Mouse (Mus musculus) heart, postnatal 0 days (tissue): ENCODE measurements around the gene Sipa1l3. TPM values are rescaled to one million over a fixed set of nuclear protein-coding genes. Genes with fewer than 3 reads are reported as not detected.
A peak's percentile ranks its signal among the peaks of the same experiment; 100 is the strongest.

Experiments used
- ATAC-seq: fragments of 200-750 bp; cut with Nextera tagmentation; 2 replicates; pipeline ENCODE4 v1.8.0; 2017; ENCODE audit warnings: low read depth, moderate number of reproducible peaks, moderate library complexity; ENCODE audit not compliant: insufficient read depth
- DNase-seq: peaks from one replicate; pipeline ENCODE4 v3.0.0-alpha.2; 2016; ENCODE audit warnings: low spot score
- H3K27ac ChIP-seq: fragments of 300-500 bp; sonication (generic); 2 replicates; pipeline ENCODE4 v1.5.1; 2014; ENCODE audit warnings: low read depth, mild to moderate bottlenecking
- H3K27me3 ChIP-seq: fragments of 300-500 bp; sonication (generic); 2 replicates; pipeline ENCODE4 v1.6.1; 2014; ENCODE audit warnings: low read length, mixed read lengths; ENCODE audit not compliant: control insufficient read depth, insufficient read depth
- H3K36me3 ChIP-seq: fragments of 300-500 bp; sonication (generic); replicated peaks from 2 replicates; pipeline ENCODE4 v1.6.1; 2014; ENCODE audit warnings: low read length, mixed read lengths; ENCODE audit not compliant: control insufficient read depth, insufficient read depth
- H3K4me1 ChIP-seq: fragments of 300-500 bp; sonication (generic); 2 replicates; pipeline ENCODE4 v1.6.1; 2014; ENCODE audit warnings: antibody characterized with exemption; ENCODE audit not compliant: control insufficient read depth, insufficient read depth
- H3K4me2 ChIP-seq: fragments of 300-500 bp; sonication (generic); 2 replicates; pipeline ENCODE4 v1.6.1; 2014; ENCODE audit warnings: low read depth, mild to moderate bottlenecking, low read length, moderate library complexity
- H3K4me3 ChIP-seq: fragments of 300-500 bp; sonication (generic); 2 replicates; pipeline ENCODE4 v1.5.1; 2014; ENCODE audit warnings: low read depth, low read length
- H3K9ac ChIP-seq: fragments of 300-500 bp; sonication (generic); replicated peaks from 2 replicates; pipeline ENCODE4 v1.6.1; 2014; ENCODE audit warnings: low read depth, low read length, mixed read lengths
- H3K9me3 ChIP-seq: fragments of 300-500 bp; sonication (generic); replicated peaks from 2 replicates; pipeline ENCODE4 v1.6.1; 2016; ENCODE audit warnings: low read length; ENCODE audit not compliant: control insufficient read depth
- CTCF ChIP-seq: IDR thresholded peaks from 2 replicates; pipeline ENCODE4 v1.5.1; 2016; ENCODE audit warnings: antibody characterized with exemption, control low read depth, low read depth
- EP300 ChIP-seq: IDR thresholded peaks from 2 replicates; pipeline ENCODE4 v1.6.1; 2016; ENCODE audit warnings: antibody characterized with exemption, low read depth
- WGBS: fragments of 180-500 bp; shearing (Covaris S2); extraction: QIAGEN DNeasy Blood & Tissue Kit; methylation state at CpG from one replicate; pipeline ENCODE4 v1.1.7; 2014; 5-methylcytosine and 5-hydroxymethylcytosine counted together
- polyA plus RNA-seq: library from polyadenylated mRNA; unstranded; fragments of >200 nt; fragmentation: Nextera tagmentation; extraction: Ambion mirVana; gene quantifications from 2 replicates; pipeline ENCODE4 v1.2.1, GENCODE M21; 2015
- total RNA-seq: library from RNA; depleted of rRNA; stranded (reverse); fragments of >200 nt; gene quantifications from 2 replicates; pipeline ENCODE4 v1.2.3, GENCODE M21; 2014; ENCODE audit warnings: low replicate concordance

Gene Sipa1l3
- total and polyA plus RNA-seq, 2 experiments from 2014 or later, result 1.7 to 16.2 TPM

DNA sequence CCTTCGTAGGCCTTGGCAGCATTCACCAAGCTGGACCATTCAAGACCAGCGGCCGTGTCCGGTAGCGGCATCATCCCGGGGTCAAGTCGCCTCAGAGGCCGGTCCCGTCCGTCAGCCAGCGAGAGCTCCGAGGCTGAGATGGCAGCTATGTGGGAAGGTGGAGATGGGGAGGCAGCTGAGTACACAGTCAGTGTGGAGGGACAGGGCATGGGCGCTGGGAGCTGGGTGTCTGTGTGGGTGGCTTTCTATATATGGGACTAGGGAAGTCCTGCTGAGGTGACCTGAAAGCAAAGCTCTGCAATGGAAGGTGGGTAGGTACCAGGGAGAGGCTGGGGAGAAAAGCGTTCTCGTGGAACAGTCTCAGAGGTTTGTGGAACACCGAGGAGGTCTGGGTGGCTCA, 189.5 kb downstream of the Sipa1l3 start:
- DNase-seq (no peak), ATAC-seq (no peak)
- TF ChIP-seq CTCF, result no peak
- Histone ChIP-seq H3K4me1 (no peaks in the 10 kb centered on the region), H3K4me3 (no peak overlapping the region), H3K4me2 (no peak overlapping the region), H3K9ac (no peak overlapping the region), H3K27ac (no peak overlapping the region), H3K9me3 (no peaks in the 10 kb centered on the region), H3K27me3 (no peaks in the 10 kb centered on the region), H3K36me3 (peaks cover 16% of the 10 kb centered on the region; the same call in 1 of the 2 replicates)
- WGBS, result 90% methylated on average over 16 of the region's 16 CpGs

DNA sequence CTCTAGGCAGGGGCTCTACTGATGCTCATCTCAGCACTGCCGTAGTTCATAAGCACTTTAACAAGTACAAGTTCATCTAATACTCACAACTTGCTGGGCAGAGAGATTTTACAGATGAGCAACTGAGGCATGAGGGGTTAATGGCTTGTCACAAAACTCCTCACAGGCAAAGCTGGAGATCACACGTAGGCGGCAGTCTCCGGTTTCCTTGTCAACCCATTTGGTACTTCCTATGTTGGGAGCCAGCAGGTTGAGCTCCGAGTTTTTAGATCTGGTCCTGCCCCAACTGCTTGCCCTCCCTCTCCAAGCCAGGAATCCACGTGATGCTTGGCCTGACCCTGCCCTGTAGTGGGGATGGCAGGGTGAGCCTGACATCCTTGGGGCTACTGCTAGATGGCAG, 191.4 kb downstream of the Sipa1l3 start:
- Histone ChIP-seq H3K27ac (no peak overlapping the region), H3K4me1 (no peaks in the 10 kb centered on the region), H3K36me3 (peaks cover 16% of the 10 kb centered on the region; the same call in 1 of the 2 replicates), H3K27me3 (no peaks in the 10 kb centered on the region), H3K4me3 (no peak overlapping the region), H3K9ac (no peak overlapping the region), H3K9me3 (no peaks in the 10 kb centered on the region), H3K4me2 (no peak overlapping the region)
- ATAC-seq (no peak), DNase-seq (no peak)
- WGBS, result 72% methylated on average over 6 of the region's 6 CpGs
- no peak for TF ChIP-seq CTCF
- no peak for TF ChIP-seq EP300

DNA sequence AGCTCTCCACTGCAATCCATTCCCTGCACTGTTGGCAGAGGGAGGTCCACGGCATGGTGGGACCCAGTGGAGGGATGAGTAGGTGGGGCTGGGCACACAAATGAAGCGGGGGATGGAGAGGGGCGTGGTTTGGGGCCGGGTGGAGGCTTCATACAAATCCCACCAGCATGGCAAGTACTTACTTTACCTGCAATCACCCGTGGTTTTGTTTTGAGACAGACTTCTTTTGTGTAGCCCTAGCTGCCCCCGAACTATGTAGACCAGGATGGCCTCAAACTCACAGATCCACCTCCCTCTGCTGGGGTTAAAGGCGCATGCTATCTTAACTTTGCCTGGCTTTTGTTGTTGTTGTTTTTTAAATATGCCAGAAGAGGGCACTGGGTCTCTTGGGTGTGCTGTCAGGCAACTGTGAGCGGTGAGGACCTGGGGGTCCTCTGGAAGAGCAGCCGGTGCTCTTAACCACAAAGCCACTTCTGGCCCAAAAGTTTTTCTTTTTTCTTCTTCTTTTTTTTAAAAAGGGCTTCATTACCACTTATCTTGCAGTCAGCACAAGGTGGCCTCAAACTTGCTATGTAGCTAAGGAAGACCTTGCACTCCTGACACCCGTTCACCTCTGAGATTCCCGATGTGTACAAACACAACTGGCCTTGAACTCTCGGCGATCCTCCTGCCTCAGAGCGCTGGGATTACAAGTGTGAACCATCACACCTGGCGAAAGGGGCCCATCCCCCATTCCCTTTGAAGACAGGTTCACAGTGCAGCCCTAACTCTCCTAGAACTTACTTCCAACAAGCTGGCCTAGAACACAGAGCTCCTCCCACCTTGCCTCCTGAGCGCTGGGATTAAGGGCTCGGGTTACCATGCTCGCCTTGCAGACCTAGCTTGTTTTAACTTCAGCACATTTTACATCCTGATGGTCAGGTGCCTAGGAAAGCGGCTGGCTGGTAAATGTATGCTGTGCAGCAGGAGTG, 198.8 kb downstream of the Sipa1l3 start:
- no peak overlapping the region for H3K4me2 ChIP-seq
- no peak overlapping the region for H3K27ac ChIP-seq
- H3K4me1 ChIP-seq, result peaks cover 22% of the 10 kb centered on the region
- no peaks in the 10 kb centered on the region for H3K36me3 ChIP-seq
- TF ChIP-seq CTCF, result peak; percentile 17; the same call in 1 of the 2 replicates
- no peak for TF ChIP-seq EP300
- H3K9me3 ChIP-seq, result no peaks in the 10 kb centered on the region
- H3K27me3 ChIP-seq, result peaks cover 45% of the 10 kb centered on the region
- H3K9ac ChIP-seq, result no peak overlapping the region
- WGBS, result 17% methylated on average over 19 of the region's 19 CpGs
- no peak for DNase-seq
- no peak overlapping the region for H3K4me3 ChIP-seq
- ATAC-seq, result no peak

DNA sequence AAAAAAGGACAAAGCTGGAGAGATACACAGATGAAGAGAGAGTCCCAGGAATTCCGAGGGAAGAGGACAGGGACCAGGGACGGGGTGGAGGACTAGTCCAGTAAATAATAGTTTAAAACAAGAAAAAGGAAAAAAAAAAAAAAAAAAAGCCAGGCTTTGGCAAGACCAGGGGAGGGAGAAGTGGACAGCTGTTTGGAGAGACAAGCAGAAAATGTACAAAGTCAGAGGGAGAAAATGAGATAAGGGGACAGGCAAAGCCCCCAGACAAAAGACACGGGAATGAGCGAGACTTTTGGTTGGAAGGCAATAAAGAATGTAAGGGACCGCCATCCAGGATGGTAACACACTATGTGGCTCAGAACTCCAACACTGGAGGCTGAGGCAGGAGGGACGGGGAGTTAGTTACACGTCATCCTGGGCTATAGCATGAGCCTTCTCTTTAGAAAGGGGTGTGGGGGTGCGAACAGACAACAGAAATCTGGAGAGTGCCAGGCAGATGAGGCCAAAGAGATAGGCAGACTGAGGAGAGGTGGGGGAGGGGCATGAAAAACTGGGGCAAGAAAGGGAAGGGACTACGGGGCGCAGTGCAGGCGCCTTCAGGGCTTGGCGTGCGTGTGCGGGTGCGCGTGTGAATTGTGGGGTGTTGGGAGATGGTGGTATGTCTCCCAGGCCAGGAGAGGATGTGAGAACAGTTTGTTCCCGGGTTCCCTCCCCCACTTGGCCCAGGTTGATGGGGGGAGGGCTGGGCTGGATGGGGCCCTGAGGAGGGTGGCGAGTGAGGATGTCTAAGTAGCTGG, 200.1 kb downstream of the Sipa1l3 start:
- 0 out of 2 replicates have a peak overlapping the region, but pooled peaks have one; percentile 25 for H3K27ac ChIP-seq
- ATAC-seq, result peak; percentile 36; the same call in 1 of the 2 replicates
- no peaks in the 10 kb centered on the region for H3K36me3 ChIP-seq
- peaks cover 45% of the 10 kb centered on the region for H3K27me3 ChIP-seq
- WGBS, result 4% methylated on average over 18 of the region's 18 CpGs
- no peak for TF ChIP-seq CTCF
- TF ChIP-seq EP300, result no peak
- H3K4me3 ChIP-seq, result peak overlapping the region; percentile 10; the same call in 1 of the 2 replicates
- 0 out of 2 replicates have a peak overlapping the region, but pooled peaks have one; percentile 16 for H3K9ac ChIP-seq
- peak overlapping the region; percentile 39 for H3K4me2 ChIP-seq
- peaks cover 22% of the 10 kb centered on the region for H3K4me1 ChIP-seq
- H3K9me3 ChIP-seq, result no peaks in the 10 kb centered on the region
- peak; percentile 21 for DNase-seq

DNA sequence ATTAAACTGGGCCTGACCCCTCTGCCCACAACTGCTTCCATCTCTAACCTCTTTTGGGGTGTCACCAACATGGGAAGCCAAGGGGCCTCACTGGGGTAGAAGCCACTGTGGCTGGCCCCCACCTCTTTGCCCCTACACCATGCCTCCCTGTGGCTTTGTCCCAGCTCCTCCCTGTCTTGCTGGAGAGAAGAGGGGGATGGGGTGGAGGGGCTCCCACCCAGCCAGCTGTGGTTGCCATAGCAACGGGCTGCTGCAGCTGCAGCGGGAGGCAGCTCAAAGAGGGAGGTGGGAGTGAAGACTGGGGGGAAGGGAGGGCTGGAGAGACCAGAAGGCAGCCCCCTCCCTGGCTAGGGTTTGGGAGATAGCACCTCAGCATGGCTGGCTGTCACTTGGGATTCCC, 200.9 kb downstream of the Sipa1l3 start:
- DNase-seq, result no peak
- no peak for TF ChIP-seq EP300
- TF ChIP-seq CTCF, result no peak
- Histone ChIP-seq H3K27me3 (peaks cover 50% of the 10 kb centered on the region), H3K4me2 (peak overlapping the region; percentile 13; the same call in 1 of the 2 replicates), H3K9me3 (no peaks in the 10 kb centered on the region), H3K36me3 (no peaks in the 10 kb centered on the region), H3K27ac (0 out of 2 replicates have a peak overlapping the region, but pooled peaks have one; percentile 9), H3K4me3 (no peak overlapping the region), H3K4me1 (peaks cover 22% of the 10 kb centered on the region), H3K9ac (no peak overlapping the region)
- 3% methylated on average over 2 of the region's 2 CpGs for WGBS
- 0 out of 2 replicates have a peak, but pooled peaks have one; percentile 18 for ATAC-seq
